Mouse (Mus musculus): Measurements from ENCODE around the gene Klra7. TPM values are rescaled to one million over a fixed set of nuclear protein-coding genes. Genes with fewer than 3 reads are reported as not detected.
"Not testable (repeated sequence)": the region's sequence is repeated elsewhere in the genome, so short reads cannot be mapped to it uniquely, and the experiment has no call there.

Gene Klra7
- 2.8 and 4.1 TPM in 2 replicates for polyA plus RNA-seq (2011; ENCODE audit: insufficient read depth, insufficient read length, low replicate concordance, missing spikeins)

DNA sequence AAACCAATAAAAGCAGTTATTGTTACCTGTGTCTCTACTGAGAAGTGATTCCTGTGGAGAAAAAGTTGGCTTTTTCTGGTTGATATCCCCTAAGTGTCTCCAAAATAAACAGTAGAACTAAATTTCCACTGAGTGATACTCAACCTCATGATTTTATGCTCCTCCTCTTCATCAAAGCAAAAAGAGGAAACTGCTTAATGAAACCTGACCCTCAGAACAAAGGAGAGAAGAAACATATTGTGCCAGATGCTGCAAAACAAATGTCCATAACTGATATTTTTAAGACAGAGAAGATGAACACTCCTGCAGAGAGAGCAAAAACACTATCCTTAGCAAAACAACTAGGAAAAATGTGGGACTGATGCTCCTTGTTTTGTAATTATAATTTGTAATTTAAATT, at the start of gene Klra7:
Gene Klra7, minus strand, starts transcription at position 101 of the 400 bp plus-strand sequence.
- Histone ChIP-seq H3K4me3 (replicated peaks; ENCODE audit: control insufficient read depth, low read depth, low read length) (no peak within 1 kb of the TSS), H3K27ac (ENCODE audit: control insufficient read depth, insufficient read depth, low read depth, low read length, poor library complexity) (no peak within 1 kb of the TSS), H3K4me1 (ENCODE audit: control insufficient read depth, insufficient read depth, low read length) (peaks cover 1% of the 10 kb centered on the region; the same call in 1 of the 2 replicates)
- TF ChIP-seq CTCF (IDR thresholded peaks at IDR 0.05; ENCODE audit: control insufficient read depth, insufficient read depth, low read length) (no peak), POLR2A (IDR thresholded peaks at IDR 0.05; ENCODE audit: borderline replicate concordance, control insufficient read depth, low read depth, low read length) (no peak)

DNA sequence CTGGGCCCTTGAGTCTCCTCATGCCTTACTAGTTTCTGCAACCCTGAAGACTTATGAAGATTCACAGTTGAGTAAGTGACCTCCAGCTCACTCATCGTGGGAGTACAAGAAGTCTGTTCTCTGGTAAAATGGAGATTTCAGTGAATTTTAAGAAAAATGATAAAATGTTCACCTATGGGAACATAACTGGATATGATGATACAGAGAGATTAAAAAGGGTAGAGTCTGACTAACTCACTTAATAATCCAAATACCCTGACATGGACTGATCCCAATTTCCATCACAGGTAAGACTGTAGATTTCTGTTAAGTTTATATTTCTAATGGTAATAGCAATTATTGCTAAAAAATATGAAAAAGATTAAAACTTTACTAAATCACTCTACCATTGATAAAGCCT, 48.7 kb upstream of the Klra7 start, which contains the start of gene Klra10:
Gene Klra10, minus strand, starts transcription at position 101 of the 400 bp plus-strand sequence.
- H3K4me1 ChIP-seq (ENCODE audit: control insufficient read depth, insufficient read depth, low read length); H3K27ac ChIP-seq (ENCODE audit: control insufficient read depth, insufficient read depth, low read depth, low read length, poor library complexity); H3K4me3 ChIP-seq (replicated peaks; ENCODE audit: control insufficient read depth, low read depth, low read length): not testable (repeated sequence)
- whole genome bisulfite sequencing: 61% methylated on average over 1 of the region's 1 CpGs

DNA sequence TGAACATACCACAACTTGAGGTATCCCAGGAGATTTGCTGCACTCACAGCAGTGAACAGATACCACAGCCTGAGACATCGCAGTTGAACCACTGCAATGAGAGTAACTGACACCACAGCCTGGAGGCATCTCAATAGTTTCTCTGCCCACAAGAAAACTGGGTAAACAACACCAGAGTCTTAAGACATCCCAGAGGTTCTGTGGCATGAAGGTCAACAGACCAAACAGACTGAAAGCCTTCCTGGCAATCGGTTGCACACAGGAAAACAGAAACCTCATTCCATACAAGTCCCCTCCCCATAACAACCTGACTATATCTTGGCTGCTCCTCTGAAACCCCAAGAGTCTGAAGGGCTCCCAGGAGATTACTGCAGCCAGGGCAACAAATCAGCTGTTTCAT, 22.2 kb upstream of the Klra7 start:
- H3K4me1 ChIP-seq (ENCODE audit: control insufficient read depth, insufficient read depth, low read length): no peaks in the 10 kb centered on the region
- H3K27ac ChIP-seq (ENCODE audit: control insufficient read depth, insufficient read depth, low read depth, low read length, poor library complexity): no peak overlapping the region
- 39% methylated on average over 2 of the region's 2 CpGs for WGBS
- H3K4me3 ChIP-seq (replicated peaks; ENCODE audit: control insufficient read depth, low read depth, low read length): no peak overlapping the region
- TF ChIP-seq POLR2A (IDR thresholded peaks at IDR 0.05; ENCODE audit: borderline replicate concordance, control insufficient read depth, low read depth, low read length): no peak
- TF ChIP-seq CTCF (IDR thresholded peaks at IDR 0.05; ENCODE audit: control insufficient read depth, insufficient read depth, low read length): no peak

DNA sequence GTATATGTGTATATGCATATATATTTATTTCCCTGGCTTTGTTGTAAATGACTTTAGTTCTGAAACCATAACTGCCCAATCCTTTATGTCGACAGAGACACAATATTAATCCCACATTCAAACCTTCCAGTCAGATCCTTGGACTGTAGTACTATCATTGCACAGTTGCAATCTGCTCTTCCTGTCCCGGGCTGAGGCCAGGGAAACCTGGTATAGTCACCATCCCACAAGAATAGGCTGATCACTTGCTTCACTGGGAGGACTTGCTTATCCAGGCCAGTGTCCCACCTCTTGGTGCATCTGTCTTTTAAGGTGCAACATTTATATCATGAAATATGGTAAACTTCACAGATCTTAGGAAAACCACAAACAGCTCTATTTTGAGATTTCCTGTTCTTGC, 4.4 kb upstream of the Klra7 start:
- no peak overlapping the region for H3K4me3 ChIP-seq (replicated peaks; ENCODE audit: control insufficient read depth, low read depth, low read length)
- TF ChIP-seq CTCF (IDR thresholded peaks at IDR 0.05; ENCODE audit: control insufficient read depth, insufficient read depth, low read length) (no peak), POLR2A (IDR thresholded peaks at IDR 0.05; ENCODE audit: borderline replicate concordance, control insufficient read depth, low read depth, low read length) (no peak)
- WGBS: 25% methylated on average over 2 of the region's 2 CpGs
- H3K27ac ChIP-seq (ENCODE audit: control insufficient read depth, insufficient read depth, low read depth, low read length, poor library complexity): no peak overlapping the region
- peaks cover 1% of the 10 kb centered on the region; the same call in 1 of the 2 replicates for H3K4me1 ChIP-seq (ENCODE audit: control insufficient read depth, insufficient read depth, low read length)

DNA sequence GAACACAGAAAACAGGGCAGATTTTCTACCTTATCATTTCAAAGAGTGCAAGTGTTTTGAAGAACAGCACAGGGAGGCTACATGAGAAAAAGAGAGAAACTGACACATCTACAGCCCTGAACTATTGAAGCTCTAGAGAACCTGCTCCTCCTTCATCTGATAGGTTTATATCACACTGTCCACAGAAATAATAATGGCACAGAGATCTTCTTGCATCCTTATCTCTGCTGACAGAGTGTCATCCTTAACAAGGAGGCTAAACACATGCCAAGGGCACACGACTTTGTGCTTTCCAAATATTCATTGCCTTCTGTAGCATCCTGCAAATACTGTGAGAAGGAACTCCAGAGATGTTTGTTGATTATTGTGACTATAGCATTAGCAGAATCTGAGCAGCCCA, 3.5 kb upstream of the Klra7 start:
- H3K4me1 ChIP-seq (ENCODE audit: control insufficient read depth, insufficient read depth, low read length): peaks cover 1% of the 10 kb centered on the region; the same call in 1 of the 2 replicates
- TF ChIP-seq CTCF (IDR thresholded peaks at IDR 0.05; ENCODE audit: control insufficient read depth, insufficient read depth, low read length) (no peak), POLR2A (IDR thresholded peaks at IDR 0.05; ENCODE audit: borderline replicate concordance, control insufficient read depth, low read depth, low read length) (no peak)
- H3K4me3 ChIP-seq (replicated peaks; ENCODE audit: control insufficient read depth, low read depth, low read length): no peak overlapping the region
- H3K27ac ChIP-seq (ENCODE audit: control insufficient read depth, insufficient read depth, low read depth, low read length, poor library complexity): no peak overlapping the region
- WGBS: 47% methylated on average over 1 of the region's 1 CpGs

DNA sequence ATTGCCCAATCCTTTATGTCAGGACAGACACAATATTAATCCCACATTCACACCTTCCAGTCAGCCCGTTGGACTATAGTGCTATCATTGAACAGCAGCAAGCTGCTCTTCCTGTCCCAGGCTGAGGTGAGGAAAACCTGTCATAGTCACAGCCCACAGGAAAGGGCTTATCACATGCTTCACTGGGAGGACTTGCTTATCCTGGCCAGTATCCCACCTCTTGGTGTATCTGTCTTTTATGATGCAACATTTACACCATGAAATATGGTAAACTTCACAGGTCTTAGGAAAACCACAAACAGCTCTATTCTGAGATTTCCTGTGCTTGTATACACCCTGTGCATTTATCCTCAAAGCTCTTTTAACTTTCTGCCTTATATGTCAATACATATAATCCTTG, 35.7 kb downstream of the Klra7 start:
- H3K27ac ChIP-seq (ENCODE audit: control insufficient read depth, insufficient read depth, low read depth, low read length, poor library complexity); H3K4me3 ChIP-seq (replicated peaks; ENCODE audit: control insufficient read depth, low read depth, low read length); H3K4me1 ChIP-seq (ENCODE audit: control insufficient read depth, insufficient read depth, low read length): not testable (repeated sequence)
- 25% methylated on average over 1 of the region's 1 CpGs for WGBS

DNA sequence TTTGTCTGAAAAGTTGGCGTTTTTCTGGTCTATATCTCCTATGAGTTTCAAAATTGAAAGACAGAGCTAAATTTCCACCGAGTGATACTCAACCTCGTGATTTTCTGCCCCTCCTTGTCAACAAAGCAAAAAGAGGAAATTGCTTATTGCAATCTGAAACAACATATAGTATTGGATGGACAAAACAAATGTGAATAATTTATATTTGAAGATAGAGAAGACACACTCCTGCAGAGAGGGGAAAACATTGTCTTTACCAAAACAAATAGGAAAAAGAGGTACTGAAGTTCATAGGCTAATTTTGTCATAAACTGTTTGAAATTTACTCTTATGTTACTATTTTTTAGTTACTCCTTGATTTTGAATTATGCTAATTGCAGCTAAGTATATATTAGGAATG, 40.1 kb downstream of the Klra7 start, which contains the start of gene Klra9:
Gene Klra9, minus strand, starts transcription at position 101 of the 400 bp plus-strand sequence.
- 50% methylated on average over 3 of the region's 3 CpGs for WGBS
- H3K4me3 ChIP-seq (replicated peaks; ENCODE audit: control insufficient read depth, low read depth, low read length); H3K27ac ChIP-seq (ENCODE audit: control insufficient read depth, insufficient read depth, low read depth, low read length, poor library complexity); H3K4me1 ChIP-seq (ENCODE audit: control insufficient read depth, insufficient read depth, low read length): not testable (repeated sequence)

Other genes starting within 250 kb of the Klra7 start
- not detected in 2 replicates for gene Klra6, start 206.4 kb downstream of the Klra7 start, polyA plus RNA-seq (2011; ENCODE audit: insufficient read depth, insufficient read length, low replicate concordance, missing spikeins)
- gene Klra4, start 166.1 kb downstream of the Klra7 start, polyA plus RNA-seq (2011; ENCODE audit: insufficient read depth, insufficient read length, low replicate concordance, missing spikeins): 1.3 TPM in 1 of 2 replicates, not detected in the other
- gene Klra8, start 103.4 kb downstream of the Klra7 start, polyA plus RNA-seq (2011; ENCODE audit: insufficient read depth, insufficient read length, low replicate concordance, missing spikeins): 5.2 and 7.9 TPM in 2 replicates
- gene Klra9, start 40.2 kb downstream of the Klra7 start, polyA plus RNA-seq (2011; ENCODE audit: insufficient read depth, insufficient read length, low replicate concordance, missing spikeins): 3.0 and 4.9 TPM in 2 replicates
- gene Klra10, start 48.6 kb upstream of the Klra7 start, polyA plus RNA-seq (2011; ENCODE audit: insufficient read depth, insufficient read length, low replicate concordance, missing spikeins): not detected in 2 replicates
- gene Klra3, start 104.3 kb upstream of the Klra7 start, polyA plus RNA-seq (2011; ENCODE audit: insufficient read depth, insufficient read length, low replicate concordance, missing spikeins): 2.4 TPM in 1 of 2 replicates, not detected in the other
- 0.65 and 3.3 TPM in 2 replicates for gene Klra1, start 153.6 kb upstream of the Klra7 start, polyA plus RNA-seq (2011; ENCODE audit: insufficient read depth, insufficient read length, low replicate concordance, missing spikeins)

All from bone marrow, adult 2 months (tissue).